8 mouse cellular contexts compared by ENCODE assay signal in the genomic region with DNA sequence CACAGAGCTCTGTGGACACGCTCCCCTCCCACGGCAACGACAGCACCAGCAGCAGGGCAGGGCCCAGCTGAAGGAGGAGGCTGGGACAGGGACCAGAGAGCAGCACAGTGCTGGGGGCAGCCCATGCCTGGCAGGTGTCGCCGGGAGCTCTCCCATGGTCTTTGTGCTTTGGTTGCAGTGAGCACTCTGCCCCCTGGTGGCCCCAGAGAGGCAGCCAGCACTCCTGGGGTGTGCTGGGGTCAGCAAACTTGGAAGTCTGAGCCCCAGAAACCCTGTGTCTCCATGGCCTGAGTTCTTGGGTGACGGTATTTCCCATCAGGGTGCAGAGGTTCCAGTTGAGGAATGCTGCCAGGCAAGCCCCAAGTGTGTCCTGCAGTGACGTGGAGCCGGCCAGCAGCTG. TPM values are rescaled to one million over a fixed set of nuclear protein-coding genes. Genes with fewer than 3 reads are reported as not detected.
A peak's percentile ranks its signal among the peaks of the same experiment; 100 is the strongest.
DNase-seq lines count a peak whose midpoint lies in the region; ATAC-seq and TF ChIP-seq lines count a peak whose summit lies in the region.

No protein-coding gene starts in this region.

- peak; percentile 68 for DNase-seq in CD4-positive helper T cell, adult 2 months (ENCODE audit: low read depth, low spot score)
- peak; percentile 66 for DNase-seq in Muller cell, postnatal 12 days (ENCODE audit: inconsistent ontology term)
- peak; percentile 47 for DNase-seq in heart, postnatal 25 days (ENCODE audit: low spot score)
- DNase-seq in layer of hippocampus, adult 9-11 months = peak; percentile 60
- DNase-seq in cerebellum, adult 9-10 months = no peak

- no peaks in the 10 kb centered on the region for H3K4me1 ChIP-seq in embryonic fibroblast, embryonic 13.5 days (ENCODE audit: control insufficient read depth, insufficient read depth, low read length)
- peaks cover 5% of the 10 kb centered on the region for H3K4me1 ChIP-seq in small intestine, adult 2 months (ENCODE audit: control insufficient read depth, insufficient read depth, insufficient read length, low read length)

- TF ChIP-seq CTCF in embryonic fibroblast, embryonic 13.5 days (IDR thresholded peaks at IDR 0.05; ENCODE audit: borderline replicate concordance, insufficient read depth, low read length) = peak; percentile 81
- TF ChIP-seq CTCF in small intestine, adult 2 months (IDR thresholded peaks at IDR 0.05; ENCODE audit: extremely low read depth, insufficient read length, insufficient replicate concordance, low read depth, low read length) = peak; percentile 73

- no peaks in the 10 kb centered on the region for H3K27me3 ChIP-seq in small intestine, adult 2 months (ENCODE audit: control insufficient read depth, insufficient read depth, low read length)

- ATAC-seq in megakaryocyte, adult 5-6 weeks (ENCODE audit: poor library complexity, severe bottlenecking) = peak; percentile 92

- H3K36me3 ChIP-seq in small intestine, adult 2 months (ENCODE audit: control insufficient read depth, insufficient read depth, low read length) = peaks cover 18% of the 10 kb centered on the region

- 23% methylated on average over 8 of the region's 8 CpGs for WGBS in small intestine, adult 2 months

- TF ChIP-seq POLR2A in embryonic fibroblast, embryonic 13.5 days (IDR thresholded peaks at IDR 0.05; ENCODE audit: low read depth, low read length) = no peak
- TF ChIP-seq POLR2A in small intestine, adult 2 months (IDR thresholded peaks at IDR 0.05; ENCODE audit: low read depth, low read length) = no peak

- intact Hi-C loops in heart, postnatal 25 days (cut with DNase I) = loop anchor here (2.0 kb wide), 1 partner anchor 17 kb away; no protein-coding TSS in a partner anchor

- no peak overlapping the region for H3K27ac ChIP-seq in embryonic fibroblast, embryonic 13.5 days (ENCODE audit: insufficient read depth, low read length)
- H3K27ac ChIP-seq in small intestine, adult 2 months (ENCODE audit: insufficient read depth, low read depth, low read length) = no peak overlapping the region

- no peak overlapping the region for H3K4me3 ChIP-seq in embryonic fibroblast, embryonic 13.5 days (ENCODE audit: insufficient read depth, low read length)
- H3K4me3 ChIP-seq in small intestine, adult 2 months (ENCODE audit: low read depth, low read length) = no peak overlapping the region

RNA-seq across cellular contexts. Expression of gene Fscn2, which starts 8.3 kb away (rescaled TPM):
- polyA plus RNA-seq in embryonic fibroblast, embryonic 13.5 days (2011; ENCODE audit: insufficient read length, low read depth, missing spikeins) = not detected in 2 replicates
- total RNA-seq in heart, postnatal 25 days (2021) = not detected
- total RNA-seq in megakaryocyte, adult 5-6 weeks (2015) = not detected in 2 replicates
- not detected in 2 replicates for total RNA-seq in megakaryocyte, adult 5-6 weeks (2017)
- not detected in 2 replicates for polyA plus RNA-seq in small intestine, adult 2 months (2012; rRNA removed)

RNA-seq across cellular contexts. Expression of gene Faap100, which starts 8.9 kb away (rescaled TPM):
- polyA plus RNA-seq in embryonic fibroblast, embryonic 13.5 days (2011; ENCODE audit: insufficient read length, low read depth, missing spikeins) = 8.5 and 10.9 TPM in 2 replicates
- 10 to 100 TPM; 15.2 to 15.3 TPM for total RNA-seq in heart, postnatal 25 days (2021)
- 5.9 and 6.9 TPM in 2 replicates for total RNA-seq in megakaryocyte, adult 5-6 weeks (2015)
- 6.5 and 10.5 TPM in 2 replicates for total RNA-seq in megakaryocyte, adult 5-6 weeks (2017)
- polyA plus RNA-seq in small intestine, adult 2 months (2012; rRNA removed) = 32.0 and 49.2 TPM in 2 replicates

RNA-seq across cellular contexts. Expression of gene Actg1, which starts 21.3 kb away (rescaled TPM):
- 5,586 and 6,404 TPM in 2 replicates for polyA plus RNA-seq in embryonic fibroblast, embryonic 13.5 days (2011; ENCODE audit: insufficient read length, low read depth, missing spikeins)
- 100 to 1,000 TPM; 282 to 346 TPM for total RNA-seq in heart, postnatal 25 days (2021)
- 4,212 and 4,544 TPM in 2 replicates for total RNA-seq in megakaryocyte, adult 5-6 weeks (2015)
- total RNA-seq in megakaryocyte, adult 5-6 weeks (2017) = 2,305 and 2,430 TPM in 2 replicates
- 927 and 1,318 TPM in 2 replicates for polyA plus RNA-seq in small intestine, adult 2 months (2012; rRNA removed)

Comparison
In these comparisons a context has a peak if more than half of its experiments do, and no peak if none do; other contexts are left out.
1. RNA of gene Actg1, which starts 21.3 kb away (total RNA-seq): 2,305 to 4,544 TPM in megakaryocyte, adult 5-6 weeks; 282 to 346 TPM in heart, postnatal 25 days; every median in the first group is over 4 times any median in the second.